Comparison of ENCODE assay signal across 8 mouse cellular contexts in genomic region chr12:112977156-112977555, GRCm38 (mm10). TPM values are rescaled to one million over a fixed set of nuclear protein-coding genes. Genes with fewer than 3 reads are reported as not detected.
DNase-seq lines count a peak whose midpoint lies in the region; ATAC-seq and TF ChIP-seq lines count a peak whose summit lies in the region.

No protein-coding gene starts in this region.

- peaks cover 21% of the 10 kb centered on the region for H3K4me1 ChIP-seq in cerebellum, adult 2 months (ENCODE audit: control insufficient read depth, insufficient read depth, low read length)
- H3K4me1 ChIP-seq in megakaryocyte, embryonic 14.5 days: peaks cover 30% of the 10 kb centered on the region
- H3K4me1 ChIP-seq in limb, embryonic 11.5 days (ENCODE audit: control insufficient read depth, insufficient read depth, low read length): peaks cover 9% of the 10 kb centered on the region
- H3K4me1 ChIP-seq in stomach, embryonic 14.5 days (ENCODE audit: control insufficient read depth, insufficient read depth, low read length): peaks cover 8% of the 10 kb centered on the region; the same call in 1 of the 2 replicates

- H3K9ac ChIP-seq in limb, embryonic 11.5 days (ENCODE audit: low read length): peak overlapping the region; percentile 89
- H3K9ac ChIP-seq in stomach, embryonic 14.5 days (replicated peaks; ENCODE audit: low read depth, low read length): peak overlapping the region; percentile 91

- TF ChIP-seq POLR2A in cerebellum, adult 2 months (IDR thresholded peaks at IDR 0.05; ENCODE audit: borderline replicate concordance, insufficient read depth, low read length): no peak

- no peak for ATAC-seq in megakaryocyte, adult 5-6 weeks (ENCODE audit: poor library complexity, severe bottlenecking)
- no peak; the same call in 1 of the 2 replicates for ATAC-seq in limb, embryonic 11.5 days (ENCODE audit: insufficient number of reproducible peaks, low FRiP score, low TSS enrichment, low read depth)
- no peak for ATAC-seq in stomach, embryonic 14.5 days (ENCODE audit: insufficient number of reproducible peaks, insufficient read depth, low FRiP score, low read depth)
- no peak for ATAC-seq in megakaryocyte progenitor cell, adult 5-6 weeks (replicated peaks; ENCODE audit: poor library complexity)
- ATAC-seq in erythroid progenitor cell, adult 5-6 weeks (replicated peaks; ENCODE audit: low FRiP score, poor library complexity, severe bottlenecking): no peak

- no peaks in the 10 kb centered on the region for H3K9me3 ChIP-seq in megakaryocyte, embryonic 14.5 days
- H3K9me3 ChIP-seq in limb, embryonic 11.5 days (ENCODE audit: control insufficient read depth, low read length): no peaks in the 10 kb centered on the region; the same call in 1 of the 2 replicates
- no peaks in the 10 kb centered on the region for H3K9me3 ChIP-seq in stomach, embryonic 14.5 days (ENCODE audit: control insufficient read depth, low read depth, low read length)

- no peak for DNase-seq in cerebellum, adult 2 months
- DNase-seq in cerebellum, adult 8-10 months: no peak
- peak; percentile 34 for DNase-seq in limb, embryonic 11.5 days (ENCODE audit: low spot score)

- TF ChIP-seq CTCF in cerebellum, adult 2 months (IDR thresholded peaks at IDR 0.05; ENCODE audit: borderline replicate concordance, insufficient read depth, low read depth, low read length): no peak

- no peaks in the 10 kb centered on the region for H3K27me3 ChIP-seq in cerebellum, adult 2 months (ENCODE audit: control insufficient read depth, insufficient read depth, low read length)
- H3K27me3 ChIP-seq in megakaryocyte, embryonic 14.5 days (replicated peaks): no peaks in the 10 kb centered on the region
- H3K27me3 ChIP-seq in limb, embryonic 11.5 days (ENCODE audit: control insufficient read depth, insufficient read depth, low read length): no peaks in the 10 kb centered on the region
- H3K27me3 ChIP-seq in stomach, embryonic 14.5 days (ENCODE audit: control insufficient read depth, insufficient read depth, low read length): no peaks in the 10 kb centered on the region

- H3K4me3 ChIP-seq in cerebellum, adult 2 months (replicated peaks; ENCODE audit: insufficient read depth, low read depth, low read length): peak overlapping the region; percentile 84
- H3K4me3 ChIP-seq in megakaryocyte, embryonic 14.5 days (replicated peaks): peak overlapping the region; percentile 96
- peak overlapping the region; percentile 82 for H3K4me3 ChIP-seq in limb, embryonic 11.5 days (ENCODE audit: low read depth, low read length)
- H3K4me3 ChIP-seq in stomach, embryonic 14.5 days (ENCODE audit: low read depth, low read length): peak overlapping the region; percentile 70

- H3K4me2 ChIP-seq in limb, embryonic 11.5 days (ENCODE audit: low read depth, severe bottlenecking): peak overlapping the region; percentile 61
- H3K4me2 ChIP-seq in stomach, embryonic 14.5 days (replicated peaks; ENCODE audit: low read depth, low read length): peak overlapping the region; percentile 85

- peaks cover 84% of the 10 kb centered on the region for H3K36me3 ChIP-seq in megakaryocyte, embryonic 14.5 days (replicated peaks; ENCODE audit: low read length)
- peaks cover 37% of the 10 kb centered on the region for H3K36me3 ChIP-seq in limb, embryonic 11.5 days (ENCODE audit: control insufficient read depth, insufficient read depth, low read length)
- H3K36me3 ChIP-seq in stomach, embryonic 14.5 days (ENCODE audit: control insufficient read depth, insufficient read depth, low read length): peaks cover 53% of the 10 kb centered on the region

- WGBS in cerebellum, adult 2 months: 17% methylated on average over 12 of the region's 12 CpGs
- 46% methylated on average over 12 of the region's 12 CpGs for WGBS in limb, embryonic 11.5 days
- 36% methylated on average over 12 of the region's 12 CpGs for WGBS in stomach, embryonic 14.5 days

- peak overlapping the region; percentile 90 for H3K27ac ChIP-seq in cerebellum, adult 2 months (ENCODE audit: insufficient read depth, low read length)
- H3K27ac ChIP-seq in limb, embryonic 11.5 days (replicated peaks; ENCODE audit: low read depth, low read length): no peak overlapping the region; the same call in 1 of the 2 replicates
- peak overlapping the region; percentile 88; the same call in 1 of the 2 replicates for H3K27ac ChIP-seq in stomach, embryonic 14.5 days (ENCODE audit: low read length)

RNA-seq across cellular contexts. Expression of gene Btbd6, which starts 0.9 kb away (rescaled TPM):
- 61.6 and 68.6 TPM in 2 replicates for polyA plus RNA-seq in cerebellum, adult 2 months (2012; rRNA removed)
- polyA plus RNA-seq in megakaryocyte, embryonic 14.5 days (2012; ENCODE audit: insufficient read depth, low replicate concordance): 25.3 and 64.2 TPM in 2 replicates
- total RNA-seq in megakaryocyte, adult 5-6 weeks (2015): 4.2 and 5.9 TPM in 2 replicates
- 2.4 and 4.0 TPM in 2 replicates for total RNA-seq in megakaryocyte, adult 5-6 weeks (2017)
- polyA plus RNA-seq in limb, embryonic 11.5 days (2014; fragmentation: Nextera tagmentation; extraction: Ambion mirVana): 26.4 and 27.4 TPM in 2 replicates
- polyA plus RNA-seq in stomach, embryonic 14.5 days (2014; fragmentation: Nextera tagmentation; extraction: Ambion mirVana): 22.5 and 27.0 TPM in 2 replicates
- 7.7 and 9.5 TPM in 2 replicates for total RNA-seq in megakaryocyte progenitor cell, adult 5-6 weeks (2015)
- 5.2 and 6.4 TPM in 2 replicates for total RNA-seq in megakaryocyte progenitor cell, adult 5-6 weeks (2017)
- total RNA-seq in erythroid progenitor cell, adult 5-6 weeks (2015; ENCODE audit: low replicate concordance): 0.84 and 3.2 TPM in 2 replicates
- 0.68 and 1.0 TPM in 2 replicates for total RNA-seq in erythroid progenitor cell, adult 5-6 weeks (2017; ENCODE audit: low replicate concordance)

RNA-seq across cellular contexts. Expression of gene Brf1, which starts 23.3 kb away (rescaled TPM):
- polyA plus RNA-seq in cerebellum, adult 2 months (2012; rRNA removed): 52.0 and 52.4 TPM in 2 replicates
- polyA plus RNA-seq in megakaryocyte, embryonic 14.5 days (2012; ENCODE audit: insufficient read depth, low replicate concordance): 11.5 and 16.3 TPM in 2 replicates
- 20.2 and 25.3 TPM in 2 replicates for total RNA-seq in megakaryocyte, adult 5-6 weeks (2015)
- total RNA-seq in megakaryocyte, adult 5-6 weeks (2017): 37.0 and 43.6 TPM in 2 replicates
- polyA plus RNA-seq in limb, embryonic 11.5 days (2014; fragmentation: Nextera tagmentation; extraction: Ambion mirVana): 58.8 and 63.0 TPM in 2 replicates
- polyA plus RNA-seq in stomach, embryonic 14.5 days (2014; fragmentation: Nextera tagmentation; extraction: Ambion mirVana): 70.3 and 71.5 TPM in 2 replicates
- 24.0 and 29.3 TPM in 2 replicates for total RNA-seq in megakaryocyte progenitor cell, adult 5-6 weeks (2015)
- 27.2 and 39.0 TPM in 2 replicates for total RNA-seq in megakaryocyte progenitor cell, adult 5-6 weeks (2017)
- total RNA-seq in erythroid progenitor cell, adult 5-6 weeks (2015; ENCODE audit: low replicate concordance): 55.1 and 57.4 TPM in 2 replicates
- total RNA-seq in erythroid progenitor cell, adult 5-6 weeks (2017; ENCODE audit: low replicate concordance): 172 and 200 TPM in 2 replicates

RNA-seq across cellular contexts. Expression of gene Nudt14, which starts 35.2 kb away (rescaled TPM):
- polyA plus RNA-seq in cerebellum, adult 2 months (2012; rRNA removed): 23.8 and 24.2 TPM in 2 replicates
- 14.1 and 42.5 TPM in 2 replicates for polyA plus RNA-seq in megakaryocyte, embryonic 14.5 days (2012; ENCODE audit: insufficient read depth, low replicate concordance)
- 9.7 and 10.5 TPM in 2 replicates for total RNA-seq in megakaryocyte, adult 5-6 weeks (2015)
- 11.4 and 11.9 TPM in 2 replicates for total RNA-seq in megakaryocyte, adult 5-6 weeks (2017)
- polyA plus RNA-seq in limb, embryonic 11.5 days (2014; fragmentation: Nextera tagmentation; extraction: Ambion mirVana): 87.9 and 90.1 TPM in 2 replicates
- polyA plus RNA-seq in stomach, embryonic 14.5 days (2014; fragmentation: Nextera tagmentation; extraction: Ambion mirVana): 105 and 125 TPM in 2 replicates
- total RNA-seq in megakaryocyte progenitor cell, adult 5-6 weeks (2015): 12.6 and 13.4 TPM in 2 replicates
- total RNA-seq in megakaryocyte progenitor cell, adult 5-6 weeks (2017): 14.8 TPM in 2 replicates
- total RNA-seq in erythroid progenitor cell, adult 5-6 weeks (2015; ENCODE audit: low replicate concordance): 12.3 TPM in 1 of 2 replicates, not detected in the other
- total RNA-seq in erythroid progenitor cell, adult 5-6 weeks (2017; ENCODE audit: low replicate concordance): 2.5 and 3.3 TPM in 2 replicates

RNA-seq across cellular contexts. Expression of gene Pacs2, which starts 37.2 kb away (rescaled TPM):
- 136 and 151 TPM in 2 replicates for polyA plus RNA-seq in cerebellum, adult 2 months (2012; rRNA removed)
- polyA plus RNA-seq in megakaryocyte, embryonic 14.5 days (2012; ENCODE audit: insufficient read depth, low replicate concordance): 7.0 and 8.7 TPM in 2 replicates
- total RNA-seq in megakaryocyte, adult 5-6 weeks (2015): 55.1 TPM in 2 replicates
- total RNA-seq in megakaryocyte, adult 5-6 weeks (2017): 36.5 and 37.5 TPM in 2 replicates
- 11.7 and 13.5 TPM in 2 replicates for polyA plus RNA-seq in limb, embryonic 11.5 days (2014; fragmentation: Nextera tagmentation; extraction: Ambion mirVana)
- polyA plus RNA-seq in stomach, embryonic 14.5 days (2014; fragmentation: Nextera tagmentation; extraction: Ambion mirVana): 16.5 and 17.1 TPM in 2 replicates
- 16.2 and 16.8 TPM in 2 replicates for total RNA-seq in megakaryocyte progenitor cell, adult 5-6 weeks (2015)
- total RNA-seq in megakaryocyte progenitor cell, adult 5-6 weeks (2017): 9.2 and 10.0 TPM in 2 replicates
- 68.3 and 88.3 TPM in 2 replicates for total RNA-seq in erythroid progenitor cell, adult 5-6 weeks (2015; ENCODE audit: low replicate concordance)
- 44.9 and 45.7 TPM in 2 replicates for total RNA-seq in erythroid progenitor cell, adult 5-6 weeks (2017; ENCODE audit: low replicate concordance)

RNA-seq across cellular contexts. Expression of gene Jag2, which starts 47.6 kb away (rescaled TPM):
- polyA plus RNA-seq in cerebellum, adult 2 months (2012; rRNA removed): 23.0 and 24.4 TPM in 2 replicates
- 4.8 and 14.7 TPM in 2 replicates for polyA plus RNA-seq in megakaryocyte, embryonic 14.5 days (2012; ENCODE audit: insufficient read depth, low replicate concordance)
- 0.36 and 1.3 TPM in 2 replicates for total RNA-seq in megakaryocyte, adult 5-6 weeks (2015)
- not detected in 2 replicates for total RNA-seq in megakaryocyte, adult 5-6 weeks (2017)
- polyA plus RNA-seq in limb, embryonic 11.5 days (2014; fragmentation: Nextera tagmentation; extraction: Ambion mirVana): 4.0 and 4.7 TPM in 2 replicates
- 8.4 and 8.5 TPM in 2 replicates for polyA plus RNA-seq in stomach, embryonic 14.5 days (2014; fragmentation: Nextera tagmentation; extraction: Ambion mirVana)
- total RNA-seq in megakaryocyte progenitor cell, adult 5-6 weeks (2015): 0.64 and 0.78 TPM in 2 replicates
- 2.4 and 4.5 TPM in 2 replicates for total RNA-seq in megakaryocyte progenitor cell, adult 5-6 weeks (2017)
- total RNA-seq in erythroid progenitor cell, adult 5-6 weeks (2015; ENCODE audit: low replicate concordance): not detected in 2 replicates
- total RNA-seq in erythroid progenitor cell, adult 5-6 weeks (2017; ENCODE audit: low replicate concordance): 0.26 TPM in 1 of 2 replicates, not detected in the other
